Mouse (Mus musculus) megakaryocyte, embryonic 14.5 days (primary cell): ENCODE data around the gene Ciao2a. TPM values are rescaled to one million over a fixed set of nuclear protein-coding genes. Genes with fewer than 3 reads are reported as not detected.

Source experiments
- H3K27me3 ChIP-seq: replicated peaks from 2 replicates; pipeline ENCODE3; 2012; ENCODE audit warnings: inconsistent platforms
- H3K36me3 ChIP-seq: replicated peaks from 2 replicates; pipeline ENCODE3; 2012; ENCODE audit warnings: low read length, inconsistent platforms, mixed read lengths
- H3K4me1 ChIP-seq: 2 replicates; pipeline ENCODE4 v1.6.1; 2012; ENCODE audit warnings: inconsistent platforms
- H3K4me3 ChIP-seq: replicated peaks from 2 replicates; pipeline ENCODE3; 2012; ENCODE audit warnings: moderate library complexity, mild to moderate bottlenecking, inconsistent platforms
- H3K9me3 ChIP-seq: 2 replicates; pipeline ENCODE4 v1.6.1; 2012; ENCODE audit warnings: inconsistent platforms
- FLI1 ChIP-seq: IDR thresholded peaks from 2 replicates; pipeline ENCODE4 v1.6.1; 2012; ENCODE audit warnings: low read length, inconsistent platforms, mixed read lengths
- GATA1 ChIP-seq: IDR thresholded peaks from 3 replicates; pipeline ENCODE4 v1.6.1; 2012; ENCODE audit warnings: mixed read lengths, low read length, inconsistent platforms, borderline replicate concordance
- polyA plus RNA-seq: library from polyadenylated mRNA; stranded (reverse); fragments of >175 nt; gene quantifications from 2 replicates; pipeline ENCODE4 v1.2.3, GENCODE M21; 2012; ENCODE audit warnings: low replicate concordance; ENCODE audit not compliant: insufficient read depth

Ciao2a gene
- polyA plus RNA-seq, 1 experiment, result 26.5 TPM

DNA sequence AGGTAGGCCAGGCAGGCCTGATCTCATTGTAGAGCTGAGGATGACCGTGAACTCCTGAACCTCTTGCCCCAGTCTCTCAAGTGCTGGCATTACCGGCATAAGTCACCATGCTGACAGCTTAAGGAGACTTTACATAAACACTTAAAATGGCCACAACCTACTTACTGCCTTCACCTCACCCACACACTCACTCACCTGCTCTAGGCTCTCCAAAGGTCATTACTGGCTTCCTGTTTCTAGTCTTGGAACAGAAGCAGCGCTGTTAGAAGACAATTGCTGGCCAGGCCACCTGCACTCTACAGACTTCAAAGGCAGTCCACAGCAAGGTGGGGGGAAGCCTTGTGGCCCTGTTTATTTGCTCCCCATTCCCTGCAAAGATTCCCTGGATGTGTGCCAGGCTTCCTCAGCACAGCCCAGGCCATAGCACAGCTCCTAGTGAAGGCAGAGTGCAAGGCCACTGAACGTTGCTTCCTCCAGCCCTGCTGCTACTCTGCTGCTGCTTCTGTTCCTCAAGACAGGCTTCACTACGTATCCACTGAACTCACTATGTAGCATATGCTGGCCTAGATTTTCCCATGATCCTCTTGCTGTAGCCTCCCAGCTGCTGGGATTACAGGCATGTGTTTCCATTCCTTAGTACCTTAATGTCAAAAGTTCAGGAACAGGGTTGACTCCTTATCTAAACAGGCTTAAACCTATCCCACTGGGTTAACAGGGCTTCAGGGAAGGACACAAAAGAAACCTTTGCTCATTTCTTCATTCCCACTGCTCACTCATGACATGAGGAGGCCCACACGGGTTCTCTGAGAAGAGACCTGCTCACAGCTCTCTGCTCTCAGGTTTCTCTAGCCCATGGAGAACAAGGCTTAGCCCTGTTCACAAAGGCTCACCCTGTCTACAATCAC lies 34.8 kb upstream of the Ciao2a start:
- Histone ChIP-seq H3K36me3 (peaks cover 98% of the 10 kb centered on the region), H3K4me3 (no peak overlapping the region), H3K4me1 (peaks cover 24% of the 10 kb centered on the region), H3K9me3 (no peaks in the 10 kb centered on the region), H3K27me3 (no peaks in the 10 kb centered on the region)
- no peak for TF ChIP-seq FLI1
- no peak for TF ChIP-seq GATA1

DNA sequence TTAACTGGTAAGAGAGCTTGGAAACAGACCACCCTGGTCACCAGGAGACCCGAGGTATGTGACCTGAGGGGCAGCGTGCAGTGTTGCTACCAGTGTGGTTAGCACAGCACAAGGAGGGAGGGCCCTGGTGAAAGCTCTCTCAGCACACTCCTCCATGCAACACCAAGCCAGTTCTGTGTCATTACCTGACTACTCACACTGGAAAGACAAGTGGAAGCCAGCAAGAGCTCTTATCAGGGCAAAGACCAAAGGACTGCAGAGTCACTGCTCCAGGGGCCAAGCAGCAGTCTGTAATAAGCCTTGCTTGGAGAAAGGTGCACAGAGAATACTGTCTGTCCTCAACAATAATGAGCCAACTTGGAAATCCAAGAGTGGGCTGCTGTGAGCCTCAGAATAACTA lies 33.7 kb upstream of the Ciao2a start:
- no peaks in the 10 kb centered on the region for H3K27me3 ChIP-seq
- no peaks in the 10 kb centered on the region for H3K9me3 ChIP-seq
- TF ChIP-seq GATA1 (no peak), FLI1 (no peak)
- peaks cover 24% of the 10 kb centered on the region for H3K4me1 ChIP-seq
- peak overlapping the region; percentile 25 for H3K4me3 ChIP-seq
- H3K36me3 ChIP-seq, result peaks cover 99% of the 10 kb centered on the region

DNA sequence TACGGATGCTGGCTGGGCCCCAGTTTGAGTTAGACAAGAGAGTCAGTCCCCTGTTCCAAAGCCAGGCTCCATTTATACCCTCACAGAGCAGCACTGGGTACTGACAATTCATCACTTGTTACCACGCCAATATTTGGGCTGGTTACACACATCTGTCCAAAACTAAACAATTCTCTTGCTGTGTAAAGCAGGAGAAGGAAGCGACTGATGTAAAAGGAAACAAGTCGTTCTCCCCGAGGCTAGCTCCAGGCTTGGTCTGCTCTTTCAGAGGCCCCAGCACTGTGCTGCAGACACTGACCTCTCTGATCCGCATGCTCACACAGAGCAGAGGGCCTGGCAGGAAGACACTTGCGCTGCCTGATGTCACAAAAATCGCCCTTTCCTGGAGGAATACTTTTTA lies 24.8 kb upstream of the Ciao2a start:
- H3K4me1 ChIP-seq, result peaks cover 31% of the 10 kb centered on the region
- H3K36me3 ChIP-seq, result peaks cover 99% of the 10 kb centered on the region
- H3K4me3 ChIP-seq, result no peak overlapping the region
- TF ChIP-seq GATA1 (no peak), FLI1 (no peak)
- H3K9me3 ChIP-seq, result no peaks in the 10 kb centered on the region
- no peaks in the 10 kb centered on the region for H3K27me3 ChIP-seq

DNA sequence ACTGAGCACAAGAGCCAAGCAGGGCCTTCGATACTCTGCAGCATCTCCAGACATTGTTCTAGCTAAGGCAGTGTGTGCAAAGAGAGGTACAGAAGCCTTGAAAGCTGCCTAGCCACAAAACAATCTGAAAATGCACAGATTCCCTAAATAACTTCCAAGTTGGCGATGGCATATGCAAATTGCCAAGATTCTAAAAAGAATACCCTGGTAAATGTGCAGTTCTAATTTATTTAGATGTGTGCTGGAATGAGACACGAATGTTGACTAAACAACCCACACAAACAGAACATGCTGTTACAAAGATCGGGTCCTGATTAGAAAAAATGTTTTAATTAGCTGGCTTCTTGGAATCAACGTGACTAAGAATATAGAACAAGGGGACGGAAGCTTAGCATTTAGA lies 23.7 kb upstream of the Ciao2a start:
- peaks cover 99% of the 10 kb centered on the region for H3K36me3 ChIP-seq
- no peak for TF ChIP-seq GATA1
- no peak for TF ChIP-seq FLI1

DNA sequence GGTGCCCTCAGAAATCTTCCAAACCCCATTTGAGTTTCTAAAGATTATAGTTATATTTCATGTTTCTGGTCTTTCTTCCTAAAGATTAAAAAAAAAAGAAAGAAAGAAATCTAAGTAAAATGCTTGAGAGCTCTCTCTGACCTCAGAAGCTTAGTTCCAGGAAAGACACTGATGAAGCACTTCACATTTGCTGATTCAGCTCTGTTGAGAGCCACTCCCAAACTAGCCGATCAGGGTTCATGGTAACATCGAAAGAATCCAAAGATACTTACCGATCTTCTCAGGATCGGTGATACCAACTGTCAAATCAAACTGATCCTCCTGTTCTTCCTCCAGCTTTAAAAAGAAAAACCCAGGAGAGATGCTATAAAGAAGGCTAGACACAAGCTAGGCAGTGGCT lies 21.8 kb upstream of the Ciao2a start:
- Histone ChIP-seq H3K4me3 (no peak overlapping the region), H3K36me3 (peaks cover 98% of the 10 kb centered on the region), H3K4me1 (peaks cover 38% of the 10 kb centered on the region), H3K9me3 (no peaks in the 10 kb centered on the region), H3K27me3 (no peaks in the 10 kb centered on the region)
- TF ChIP-seq GATA1 (no peak), FLI1 (no peak)

More for the DNA sequence above, 23.7 kb upstream of the Ciao2a start:
- no peak overlapping the region for H3K4me3 ChIP-seq
- no peaks in the 10 kb centered on the region for H3K27me3 ChIP-seq
- peaks cover 36% of the 10 kb centered on the region for H3K4me1 ChIP-seq
- no peaks in the 10 kb centered on the region for H3K9me3 ChIP-seq

DNA sequence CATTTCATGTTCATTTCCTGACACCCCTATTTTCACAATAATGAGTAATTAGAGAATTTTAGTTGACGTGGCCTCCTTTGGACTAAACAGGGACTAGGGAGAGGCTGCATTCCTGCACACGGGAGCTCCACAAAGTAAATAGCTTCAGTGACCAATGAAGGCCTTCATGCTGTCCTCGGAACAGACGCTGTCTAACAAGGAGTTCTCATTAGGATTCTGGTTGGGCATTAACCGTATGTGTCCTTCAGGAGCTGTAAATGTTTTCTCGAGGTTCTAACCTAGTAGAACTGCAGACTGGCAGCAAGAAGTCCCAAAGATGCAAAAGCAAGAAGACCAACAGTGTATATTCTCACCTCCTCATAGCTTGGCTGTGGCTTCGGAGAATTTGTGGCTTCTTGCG lies 21.2 kb upstream of the Ciao2a start:
- peaks cover 40% of the 10 kb centered on the region for H3K4me1 ChIP-seq
- no peaks in the 10 kb centered on the region for H3K9me3 ChIP-seq
- no peak overlapping the region for H3K4me3 ChIP-seq
- H3K27me3 ChIP-seq, result no peaks in the 10 kb centered on the region
- H3K36me3 ChIP-seq, result peaks cover 96% of the 10 kb centered on the region
- TF ChIP-seq FLI1, result no peak
- TF ChIP-seq GATA1, result no peak

DNA sequence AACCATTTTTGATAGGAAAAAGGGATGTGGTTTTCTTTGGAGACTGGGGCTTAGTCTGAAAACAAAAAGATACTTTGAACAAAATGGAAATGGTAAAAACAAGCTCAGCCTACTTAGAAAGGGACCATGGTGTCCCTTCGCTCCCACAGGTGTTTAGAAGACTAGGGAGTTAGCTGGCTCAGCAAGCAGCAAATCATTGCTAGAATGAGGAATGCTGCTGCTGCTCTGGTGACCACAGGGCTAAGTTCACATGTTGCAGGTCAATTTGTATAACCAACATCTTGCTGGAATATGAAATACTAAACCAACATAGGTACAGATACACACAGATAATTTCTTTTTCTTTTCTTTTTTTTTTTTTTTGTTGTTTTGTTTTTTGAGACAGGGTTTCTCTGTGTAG lies 16.8 kb upstream of the Ciao2a start:
- Histone ChIP-seq H3K27me3 (no peaks in the 10 kb centered on the region), H3K9me3 (no peaks in the 10 kb centered on the region), H3K4me3 (no peak overlapping the region), H3K4me1 (peaks cover 47% of the 10 kb centered on the region), H3K36me3 (peaks cover 83% of the 10 kb centered on the region)
- TF ChIP-seq GATA1 (no peak), FLI1 (no peak)

DNA sequence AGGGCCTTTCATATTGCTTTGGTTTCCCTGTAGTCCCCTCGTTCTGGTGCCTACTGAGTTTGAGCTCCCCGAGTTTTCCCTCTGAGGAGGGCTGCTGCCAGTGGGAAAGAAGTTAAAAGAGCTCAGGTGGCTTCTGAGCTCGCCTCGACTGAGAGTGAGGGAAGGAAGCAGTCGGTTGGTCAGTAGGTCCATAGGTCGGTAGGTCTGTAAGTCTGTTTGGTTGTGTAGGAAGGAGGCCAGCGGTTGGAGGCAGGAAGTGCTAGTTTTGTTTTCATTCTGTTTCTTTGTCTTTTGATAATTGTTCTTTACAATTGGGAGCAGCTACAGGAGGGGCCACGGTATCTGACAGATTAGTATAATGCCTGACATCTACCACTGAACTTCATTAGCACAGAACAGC lies 16.3 kb upstream of the Ciao2a start:
- peaks cover 47% of the 10 kb centered on the region for H3K4me1 ChIP-seq
- no peak overlapping the region for H3K4me3 ChIP-seq
- no peaks in the 10 kb centered on the region for H3K27me3 ChIP-seq
- TF ChIP-seq FLI1 (no peak), GATA1 (no peak)
- H3K9me3 ChIP-seq, result no peaks in the 10 kb centered on the region
- H3K36me3 ChIP-seq, result peaks cover 83% of the 10 kb centered on the region

DNA sequence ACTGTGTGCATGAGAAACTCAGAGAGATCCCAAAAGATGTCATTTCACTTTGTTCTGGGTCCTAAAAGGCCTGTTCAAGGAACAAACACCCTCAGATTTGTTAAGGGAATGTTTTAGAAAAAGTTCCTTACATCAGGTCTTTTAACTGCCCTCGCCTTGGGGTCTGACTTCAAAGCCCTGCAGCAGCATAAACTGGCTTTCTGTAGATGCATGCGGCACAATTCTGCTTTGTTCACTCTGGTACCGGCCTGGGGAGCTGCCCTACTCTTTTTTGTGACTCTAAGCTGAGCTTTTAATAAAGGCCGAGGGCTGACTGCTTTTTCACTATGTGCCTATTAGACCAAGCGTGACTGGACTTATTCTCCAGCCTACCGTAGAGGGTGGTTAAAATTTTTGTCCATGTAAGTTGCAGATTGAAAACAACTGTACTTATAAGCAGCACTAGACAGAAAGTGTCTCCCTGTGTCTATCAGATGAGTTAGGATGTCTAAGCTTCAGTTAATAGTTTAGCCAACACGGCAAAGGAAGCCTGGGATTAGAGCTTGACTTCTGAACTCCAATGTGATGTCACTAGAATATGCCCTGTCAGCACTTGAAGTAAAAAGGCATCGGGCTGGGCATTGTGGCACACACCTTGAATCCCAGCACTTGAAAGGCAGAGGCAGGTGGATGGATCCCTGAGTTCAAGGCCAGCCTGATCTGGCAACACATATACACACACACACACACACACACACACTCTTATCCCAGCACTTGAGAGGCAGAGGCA lies 15.6 kb upstream of the Ciao2a start:
- no peak for TF ChIP-seq FLI1
- no peak for TF ChIP-seq GATA1
- no peaks in the 10 kb centered on the region for H3K9me3 ChIP-seq

DNA sequence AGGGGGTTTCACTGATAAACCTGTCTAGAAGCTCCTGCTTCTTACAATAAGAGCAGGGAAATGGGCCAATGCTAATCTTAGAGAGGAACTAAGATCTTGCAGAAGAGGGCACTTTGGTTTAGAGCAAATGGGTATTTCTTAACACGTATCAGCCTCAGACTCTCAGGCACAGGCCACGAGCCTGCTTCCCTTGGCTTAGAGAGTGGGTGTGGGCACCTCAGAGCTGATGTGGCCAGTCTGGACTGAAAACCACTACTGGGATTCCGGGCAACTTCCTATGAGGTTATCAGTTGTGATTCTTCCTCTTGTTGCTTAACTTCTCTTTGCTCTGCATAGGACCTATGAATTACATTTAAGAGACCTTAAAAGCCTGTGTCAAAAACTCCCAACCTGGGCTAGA lies 12.1 kb upstream of the Ciao2a start:
- H3K4me1 ChIP-seq, result peaks cover 45% of the 10 kb centered on the region
- no peak overlapping the region for H3K4me3 ChIP-seq
- H3K9me3 ChIP-seq, result no peaks in the 10 kb centered on the region
- H3K27me3 ChIP-seq, result no peaks in the 10 kb centered on the region
- no peak for TF ChIP-seq GATA1
- peaks cover 66% of the 10 kb centered on the region for H3K36me3 ChIP-seq

More for the DNA sequence above, 15.6 kb upstream of the Ciao2a start:
- peaks cover 78% of the 10 kb centered on the region for H3K36me3 ChIP-seq
- peaks cover 42% of the 10 kb centered on the region for H3K4me1 ChIP-seq
- no peak overlapping the region for H3K4me3 ChIP-seq
- H3K27me3 ChIP-seq, result no peaks in the 10 kb centered on the region
